Mouse (Mus musculus) Muller cell, postnatal 12 days (primary cell): ENCODE measurements around the gene Gm8237.
"Not testable (repeated sequence)": the region's sequence is repeated elsewhere in the genome, so short reads cannot be mapped to it uniquely, and the experiment has no call there.

Experiments
- DNase-seq: peaks from one replicate; pipeline ENCODE4 v3.0.0-alpha.2; 2015; ENCODE audit errors: inconsistent ontology term

Gene Gm8237

DNA sequence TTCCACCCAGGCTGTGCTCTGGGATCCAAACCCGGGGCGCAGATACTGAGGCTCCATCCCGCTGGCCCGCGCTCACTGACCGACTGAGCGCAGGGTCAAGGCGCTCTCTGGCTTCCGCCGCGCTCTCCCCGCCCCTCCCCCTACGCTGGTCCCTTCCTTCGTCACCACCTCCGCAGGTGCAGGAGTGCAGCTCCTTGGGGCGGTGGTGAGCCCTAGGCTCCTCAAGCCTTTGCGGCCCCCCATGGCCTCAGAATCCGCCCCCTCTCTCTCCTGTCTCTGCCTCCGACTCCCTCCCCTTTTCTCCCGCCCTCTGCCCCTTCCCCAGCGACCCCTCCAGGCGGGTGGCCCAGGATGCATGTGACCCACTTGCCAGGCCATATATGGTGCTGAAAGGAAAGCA lies at the start of gene Gm8237:
Gene Gm8237 (minus strand): TSS at position 142 of the 400 bp plus-strand sequence.
- peak; percentile 0 for DNase-seq

DNA sequence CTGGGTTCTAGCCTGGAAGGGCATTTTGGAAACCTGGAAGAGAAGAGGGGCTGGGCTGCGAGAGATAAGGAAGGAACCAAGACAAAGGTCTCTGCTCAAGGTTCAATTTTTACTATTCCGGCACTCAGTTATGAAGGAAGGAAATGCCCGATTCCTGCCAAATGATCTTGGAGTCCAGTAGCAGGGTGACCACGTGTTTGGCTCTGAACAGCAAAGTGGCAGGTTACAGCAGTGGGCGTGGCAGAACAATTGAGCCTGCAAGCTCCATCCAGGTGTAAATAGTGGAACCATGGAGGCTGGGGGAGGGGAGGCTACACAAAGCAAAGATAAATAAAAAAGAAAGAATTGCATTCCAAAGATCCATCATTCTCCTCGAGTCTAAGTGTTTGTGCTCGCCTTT lies 43.1 kb upstream of the Gm8237 start:
- not testable (repeated sequence) for DNase-seq

DNA sequence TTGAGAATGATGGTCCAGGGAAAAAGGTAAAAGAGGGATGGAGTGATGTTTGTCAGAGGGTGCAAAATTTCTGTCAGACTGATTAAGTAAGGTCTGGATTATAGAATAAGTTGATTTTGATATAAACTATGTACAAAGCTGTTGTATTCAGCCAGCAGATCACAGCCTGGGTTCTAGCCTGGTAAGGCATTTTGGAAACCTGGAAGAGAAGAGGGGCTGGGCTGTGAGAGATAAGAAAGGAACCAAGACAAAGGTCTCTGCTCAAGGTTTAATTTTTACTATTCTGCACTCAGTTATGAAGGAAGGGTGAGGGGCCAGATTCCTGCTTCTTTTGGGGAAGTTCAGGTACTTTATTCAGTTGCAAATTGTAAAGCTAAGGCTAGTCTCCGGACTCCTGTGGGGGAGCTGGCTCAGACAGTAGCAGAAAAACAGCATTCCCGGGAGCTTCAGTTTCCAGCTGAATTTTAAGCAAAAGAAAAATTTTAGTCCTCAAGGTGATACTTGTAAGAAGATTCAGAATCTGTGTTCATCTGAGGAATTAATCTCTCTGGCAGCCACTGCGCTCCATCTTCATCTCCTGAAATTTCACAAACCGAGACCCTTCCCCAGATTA lies 38.3 kb upstream of the Gm8237 start:
- DNase-seq = not testable (repeated sequence)

DNA sequence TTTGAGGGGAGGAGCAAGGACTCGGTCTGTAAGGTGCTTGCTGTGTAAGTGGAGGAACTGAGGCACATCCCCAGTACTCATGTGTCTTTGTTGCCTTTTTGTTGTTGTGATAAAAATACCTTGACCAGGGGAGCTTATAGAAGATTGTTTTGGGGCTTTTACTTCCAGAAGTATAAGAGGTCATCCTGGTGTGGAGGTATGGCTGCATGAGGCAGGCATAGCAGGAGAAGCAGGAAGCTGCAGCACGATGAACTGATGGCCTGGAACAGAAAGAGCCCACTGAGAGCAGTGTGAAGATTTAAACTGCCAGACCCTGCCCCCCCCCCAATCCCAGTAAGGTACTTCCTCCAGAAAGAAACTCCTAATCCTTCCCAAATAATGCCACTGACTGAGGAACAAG lies 33.5 kb upstream of the Gm8237 start:
- not testable (repeated sequence) for DNase-seq

DNA sequence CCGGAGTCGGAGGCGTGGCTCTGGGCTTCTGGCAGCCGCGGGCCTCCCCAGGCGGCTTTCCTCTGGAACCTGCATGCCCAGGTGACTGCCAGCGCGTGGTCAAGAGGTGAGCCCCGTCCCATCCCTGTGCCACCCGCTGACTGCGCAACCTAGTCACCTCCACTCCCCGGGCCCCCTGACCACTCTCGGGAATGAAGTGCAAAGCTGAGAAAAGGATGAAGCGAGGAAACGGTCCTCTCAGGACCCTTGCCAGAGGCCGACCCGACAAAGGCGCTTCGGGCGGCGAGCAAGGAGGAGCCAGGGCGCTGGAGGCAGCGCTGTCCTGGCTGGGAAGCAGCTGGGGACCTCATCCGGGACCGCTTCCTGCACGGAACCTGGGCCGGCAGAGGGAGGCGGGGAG lies 391 bp downstream of the Gm8237 start:
- peak; percentile 5 for DNase-seq

DNA sequence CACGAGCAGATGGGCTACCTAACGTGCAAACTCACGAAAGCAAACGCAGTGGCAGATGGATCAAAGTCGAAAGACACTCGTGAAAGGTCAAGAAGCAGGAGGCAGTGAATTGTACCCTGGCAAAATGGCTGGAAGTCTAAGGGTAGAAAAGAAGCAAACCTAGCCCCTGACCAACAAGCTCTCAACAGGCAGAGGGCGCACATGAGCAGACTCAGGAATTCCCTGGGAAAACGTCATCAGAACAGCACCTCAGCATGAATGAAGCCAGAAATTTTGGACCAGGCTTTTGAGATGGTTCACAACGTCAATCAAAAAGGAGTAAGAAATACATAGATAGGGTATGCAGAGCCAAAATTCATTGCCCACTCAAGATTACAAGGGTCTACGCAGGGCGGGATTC lies 1.0 kb downstream of the Gm8237 start:
- DNase-seq = peak; percentile 6

DNA sequence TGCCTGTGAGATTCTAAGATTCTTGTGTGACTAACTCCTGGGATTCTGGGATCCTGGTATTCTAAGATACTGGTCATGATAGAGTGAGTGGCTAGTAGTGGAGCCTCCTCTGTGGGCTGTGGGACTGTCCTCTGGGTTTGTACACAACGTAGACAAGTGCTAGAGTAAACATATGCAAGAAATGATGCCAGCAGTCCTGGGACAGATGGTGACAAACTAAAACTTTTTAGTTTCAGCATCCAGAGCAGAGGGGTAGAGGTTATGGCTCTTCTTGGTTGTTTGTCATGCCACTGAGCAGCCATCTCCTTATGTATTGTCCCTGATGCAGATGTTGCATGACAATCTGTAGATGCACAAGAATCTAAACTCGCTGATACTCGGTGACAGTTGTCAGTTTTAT lies 24.3 kb downstream of the Gm8237 start:
- not testable (repeated sequence) for DNase-seq

DNA sequence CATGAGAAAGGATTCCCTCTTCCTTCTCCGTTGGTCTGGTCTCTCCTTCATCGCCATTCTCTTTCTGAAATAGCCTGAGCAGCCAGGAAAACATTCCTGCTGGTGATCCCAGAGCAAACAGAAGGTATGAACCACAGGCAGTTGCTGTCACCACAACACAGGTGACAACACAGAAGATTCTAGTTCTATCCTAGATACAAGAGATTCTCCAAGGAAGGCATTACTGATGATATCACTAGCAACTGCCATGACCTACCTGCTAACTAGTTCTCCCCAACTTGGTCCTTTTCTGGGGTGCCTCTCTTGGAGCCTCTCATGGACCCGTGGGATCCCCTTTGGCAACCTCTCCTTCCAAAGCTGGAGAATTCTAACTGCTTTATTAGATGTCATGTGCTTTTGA lies 50.0 kb downstream of the Gm8237 start, which contains the start of gene Gm3424:
Gene Gm3424 (minus strand): TSS at position 101 of the 400 bp plus-strand sequence.
- not testable (repeated sequence) for DNase-seq

DNA sequence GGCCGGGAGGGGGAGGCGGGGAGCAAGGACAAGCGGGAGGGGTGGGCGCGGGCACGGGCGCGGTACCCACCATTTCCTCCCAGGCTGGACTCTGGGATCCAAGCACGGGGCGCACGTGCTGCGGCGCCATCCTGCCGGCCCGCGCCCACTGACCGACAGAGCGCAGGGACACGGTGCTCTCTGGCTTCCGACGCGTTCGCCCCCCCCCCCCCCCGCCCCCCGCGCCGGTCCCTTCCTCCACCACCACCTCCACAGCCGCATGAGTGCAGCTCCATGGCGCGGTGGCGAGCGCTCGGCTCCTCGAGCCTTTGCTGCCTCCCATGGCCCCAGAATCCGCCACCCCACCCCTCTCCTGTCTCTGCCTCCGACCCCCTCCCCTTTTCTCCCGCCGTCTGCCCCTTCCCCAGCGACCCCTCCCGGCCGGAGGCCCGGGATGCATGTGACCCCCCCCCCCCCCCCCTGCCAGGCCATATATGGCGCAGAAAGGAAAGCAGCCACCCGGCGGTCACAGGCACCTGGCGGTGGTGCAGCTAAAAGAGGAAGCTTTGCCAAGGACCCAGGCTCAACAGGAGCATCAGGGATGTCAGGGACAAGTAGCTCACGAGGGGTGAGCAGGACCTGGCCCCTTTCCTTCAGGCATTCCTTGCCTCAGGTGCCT lies 67.4 kb downstream of the Gm8237 start:
- DNase-seq = not testable (repeated sequence)
